Mouse (Mus musculus): ENCODE measurements around the gene Ctnna3. TPM values are rescaled to one million over a fixed set of nuclear protein-coding genes. Genes with fewer than 3 reads are reported as not detected.

Ctnna3 gene
- polyA plus RNA-seq, 1 experiment from 2014 or later: 1.2 TPM

- Histone ChIP-seq H3K9ac (no peak overlapping the region), H3K27ac (no peak overlapping the region), H3K4me1 (replicated peaks) (no peaks in the 10 kb centered on the region), H3K4me3 (no peak overlapping the region), H3K36me3 (no peaks in the 10 kb centered on the region), H3K4me2 (no peak overlapping the region), H3K27me3 (no peaks in the 10 kb centered on the region), H3K9me3 (no peaks in the 10 kb centered on the region)
- 37% methylated on average over 6 of the region's 6 CpGs for WGBS
- no peak for ATAC-seq (ENCODE audit: low FRiP score)
Observed at GRCm38 (mm10) chr10:63472473-63472872, 42.6 kb downstream of the Ctnna3 start.

- Histone ChIP-seq H3K27me3 (no peaks in the 10 kb centered on the region), H3K4me1 (replicated peaks) (peaks cover 2% of the 10 kb centered on the region; the same call in 1 of the 2 replicates), H3K36me3 (no peaks in the 10 kb centered on the region), H3K4me2 (no peak overlapping the region), H3K9ac (no peak overlapping the region), H3K4me3 (no peak overlapping the region), H3K27ac (no peak overlapping the region), H3K9me3 (no peaks in the 10 kb centered on the region)
- no peak for ATAC-seq (ENCODE audit: low FRiP score)
- WGBS: 80% methylated on average over 10 of the region's 10 CpGs
Observed at GRCm38 (mm10) chr10:63476167-63476647, 46.3 kb downstream of the Ctnna3 start.

- ATAC-seq (ENCODE audit: low FRiP score): no peak
- H3K9me3 ChIP-seq: no peaks in the 10 kb centered on the region
- H3K27me3 ChIP-seq: no peaks in the 10 kb centered on the region
- H3K4me2 ChIP-seq: no peak overlapping the region
- no peak overlapping the region for H3K27ac ChIP-seq
- 48% methylated on average over 2 of the region's 2 CpGs for WGBS
- H3K9ac ChIP-seq: no peak overlapping the region
- H3K4me1 ChIP-seq (replicated peaks): peaks cover 2% of the 10 kb centered on the region; the same call in 1 of the 2 replicates
- no peaks in the 10 kb centered on the region for H3K36me3 ChIP-seq
- H3K4me3 ChIP-seq: no peak overlapping the region
Observed at GRCm38 (mm10) chr10:63478946-63479345, 49.0 kb downstream of the Ctnna3 start.

- no peaks in the 10 kb centered on the region for H3K9me3 ChIP-seq
- no peaks in the 10 kb centered on the region for H3K36me3 ChIP-seq
- WGBS: 60% methylated on average over 5 of the region's 5 CpGs
- no peak overlapping the region for H3K4me2 ChIP-seq
- H3K4me3 ChIP-seq: no peak overlapping the region
- no peak for ATAC-seq (ENCODE audit: low FRiP score)
- no peak overlapping the region for H3K9ac ChIP-seq
- H3K27me3 ChIP-seq: no peaks in the 10 kb centered on the region
- H3K4me1 ChIP-seq (replicated peaks): peaks cover 2% of the 10 kb centered on the region; the same call in 1 of the 2 replicates
- H3K27ac ChIP-seq: no peak overlapping the region
Observed at GRCm38 (mm10) chr10:63480066-63480465, 50.2 kb downstream of the Ctnna3 start.

GRCm38 (mm10) chr10:63488346-63488745 lies 58.4 kb downstream of the Ctnna3 start:
- WGBS: 86% methylated on average over 7 of the region's 7 CpGs

GRCm38 (mm10) chr10:63523956-63524355 lies 94.1 kb downstream of the Ctnna3 start:
- 82% methylated on average over 3 of the region's 3 CpGs for WGBS
- Histone ChIP-seq H3K9ac (no peak overlapping the region), H3K4me3 (no peak overlapping the region), H3K36me3 (no peaks in the 10 kb centered on the region), H3K4me2 (no peak overlapping the region), H3K27me3 (no peaks in the 10 kb centered on the region), H3K27ac (no peak overlapping the region), H3K4me1 (replicated peaks) (no peaks in the 10 kb centered on the region), H3K9me3 (no peaks in the 10 kb centered on the region)
- ATAC-seq (ENCODE audit: low FRiP score): no peak

More at GRCm38 (mm10) chr10:63488346-63488745, 58.4 kb downstream of the Ctnna3 start:
- Histone ChIP-seq H3K27ac (no peak overlapping the region), H3K9ac (no peak overlapping the region), H3K4me2 (no peak overlapping the region), H3K36me3 (no peaks in the 10 kb centered on the region), H3K4me3 (no peak overlapping the region), H3K4me1 (replicated peaks) (no peaks in the 10 kb centered on the region), H3K9me3 (no peaks in the 10 kb centered on the region), H3K27me3 (no peaks in the 10 kb centered on the region)
- ATAC-seq (ENCODE audit: low FRiP score): no peak

GRCm38 (mm10) chr10:63526027-63526426 lies 96.1 kb downstream of the Ctnna3 start:
- H3K4me2 ChIP-seq: no peak overlapping the region
- no peak overlapping the region for H3K4me3 ChIP-seq
- H3K27ac ChIP-seq: no peak overlapping the region
- no peak for ATAC-seq (ENCODE audit: low FRiP score)
- WGBS: 86% methylated on average over 4 of the region's 4 CpGs
- no peak overlapping the region for H3K9ac ChIP-seq
- H3K27me3 ChIP-seq: no peaks in the 10 kb centered on the region
- H3K36me3 ChIP-seq: no peaks in the 10 kb centered on the region
- no peaks in the 10 kb centered on the region for H3K4me1 ChIP-seq (replicated peaks)
- H3K9me3 ChIP-seq: no peaks in the 10 kb centered on the region

GRCm38 (mm10) chr10:63532381-63532780 lies 102.5 kb downstream of the Ctnna3 start:
- WGBS: 74% methylated on average over 8 of the region's 8 CpGs
- Histone ChIP-seq H3K4me1 (replicated peaks) (no peaks in the 10 kb centered on the region), H3K9ac (no peak overlapping the region), H3K27ac (no peak overlapping the region), H3K4me2 (no peak overlapping the region), H3K4me3 (no peak overlapping the region), H3K27me3 (no peaks in the 10 kb centered on the region), H3K9me3 (no peaks in the 10 kb centered on the region), H3K36me3 (no peaks in the 10 kb centered on the region)
- ATAC-seq (ENCODE audit: low FRiP score): no peak

- ATAC-seq (ENCODE audit: low FRiP score): no peak
- no peak overlapping the region for H3K27ac ChIP-seq
- H3K27me3 ChIP-seq: no peaks in the 10 kb centered on the region
- H3K4me2 ChIP-seq: no peak overlapping the region
- WGBS: 9% methylated on average over 5 of the region's 5 CpGs
- no peak overlapping the region for H3K9ac ChIP-seq
- H3K4me1 ChIP-seq (replicated peaks): 0 out of 2 replicates have a peak, but pooled peaks cover 4% of the 10 kb centered on the region
- H3K36me3 ChIP-seq: no peaks in the 10 kb centered on the region
- H3K9me3 ChIP-seq: no peaks in the 10 kb centered on the region
- H3K4me3 ChIP-seq: no peak overlapping the region
Observed at GRCm38 (mm10) chr10:63541754-63542153, 111.9 kb downstream of the Ctnna3 start.

- 54% methylated on average over 6 of the region's 6 CpGs for WGBS
- Histone ChIP-seq H3K4me1 (replicated peaks) (0 out of 2 replicates have a peak, but pooled peaks cover 4% of the 10 kb centered on the region), H3K27ac (no peak overlapping the region), H3K36me3 (no peaks in the 10 kb centered on the region), H3K4me2 (no peak overlapping the region), H3K9ac (no peak overlapping the region), H3K9me3 (no peaks in the 10 kb centered on the region), H3K27me3 (no peaks in the 10 kb centered on the region), H3K4me3 (no peak overlapping the region)
- ATAC-seq (ENCODE audit: low FRiP score): no peak
Observed at GRCm38 (mm10) chr10:63542493-63542892, 112.6 kb downstream of the Ctnna3 start.

- ATAC-seq (ENCODE audit: low FRiP score): no peak
- Histone ChIP-seq H3K27ac (no peak overlapping the region), H3K36me3 (no peaks in the 10 kb centered on the region), H3K4me1 (replicated peaks) (no peaks in the 10 kb centered on the region), H3K9ac (no peak overlapping the region), H3K4me3 (no peak overlapping the region), H3K27me3 (no peaks in the 10 kb centered on the region), H3K4me2 (no peak overlapping the region), H3K9me3 (0 out of 2 replicates have a peak, but pooled peaks cover 3% of the 10 kb centered on the region)
- 82% methylated on average over 8 of the region's 8 CpGs for WGBS
Observed at GRCm38 (mm10) chr10:63566691-63567090, 136.8 kb downstream of the Ctnna3 start.

GRCm38 (mm10) chr10:63571561-63571960 lies 141.7 kb downstream of the Ctnna3 start:
- H3K27ac ChIP-seq: no peak overlapping the region
- no peaks in the 10 kb centered on the region for H3K36me3 ChIP-seq
- no peak overlapping the region for H3K9ac ChIP-seq
- no peak for ATAC-seq (ENCODE audit: low FRiP score)
- no peaks in the 10 kb centered on the region for H3K27me3 ChIP-seq
- H3K9me3 ChIP-seq: 0 out of 2 replicates have a peak, but pooled peaks cover 3% of the 10 kb centered on the region
- no peak overlapping the region for H3K4me2 ChIP-seq
- no peak overlapping the region for H3K4me3 ChIP-seq
- no peaks in the 10 kb centered on the region for H3K4me1 ChIP-seq (replicated peaks)

- Histone ChIP-seq H3K4me3 (no peak overlapping the region), H3K4me1 (replicated peaks) (no peaks in the 10 kb centered on the region), H3K27ac (no peak overlapping the region), H3K9me3 (0 out of 2 replicates have a peak, but pooled peaks cover 3% of the 10 kb centered on the region), H3K27me3 (no peaks in the 10 kb centered on the region), H3K4me2 (no peak overlapping the region), H3K36me3 (no peaks in the 10 kb centered on the region), H3K9ac (no peak overlapping the region)
- 93% methylated on average over 7 of the region's 7 CpGs for WGBS
- no peak for ATAC-seq (ENCODE audit: low FRiP score)
Observed at GRCm38 (mm10) chr10:63572866-63573265, 143.0 kb downstream of the Ctnna3 start.

Measured in hindbrain, embryonic 13.5 days (tissue).